Mouse (Mus musculus) forebrain, embryonic 14.5 days (tissue): ENCODE measurements at regions not wholly inside any gene's neighbourhood (a gene's known extent, or its start where the extent isn't known, plus 50 kb on each side); places are given as distances from the start of the nearest gene placed in this dataset.
A peak's percentile ranks its signal among the peaks of the same experiment; 100 is the strongest.

Experiments used
- ATAC-seq: fragments of 200-750 bp; cut with Nextera tagmentation; 2 replicates; pipeline ENCODE4 v1.8.0; 2017; ENCODE audit warnings: mild to moderate bottlenecking, moderate library complexity
- DNase-seq: peaks from one replicate; pipeline ENCODE4 v3.0.0-alpha.2; 2015; ENCODE audit warnings: low spot score
- H3K27ac ChIP-seq: fragments of 300-500 bp; sonication (generic); 2 replicates; pipeline ENCODE4 v1.5.1; 2014; ENCODE audit warnings: low read depth, mild to moderate bottlenecking, control low read depth, low read length, moderate library complexity
- H3K27me3 ChIP-seq: fragments of 300-500 bp; sonication (generic); replicated peaks from 2 replicates; pipeline ENCODE4 v1.6.1; 2014; ENCODE audit warnings: low read length, control low read depth, mixed read lengths; ENCODE audit not compliant: control insufficient read depth, insufficient read depth
- H3K36me3 ChIP-seq: fragments of 300-500 bp; sonication (generic); 2 replicates; pipeline ENCODE4 v1.6.1; 2014; ENCODE audit warnings: low read length, control low read depth; ENCODE audit not compliant: control insufficient read depth, insufficient read depth
- H3K4me1 ChIP-seq: fragments of 300-500 bp; sonication (generic); 2 replicates; pipeline ENCODE4 v1.6.1; 2014; ENCODE audit warnings: antibody characterized with exemption, low read length, control low read depth; ENCODE audit not compliant: control insufficient read depth, insufficient read depth
- H3K4me2 ChIP-seq: fragments of 300-500 bp; sonication (generic); 2 replicates; pipeline ENCODE4 v1.6.1; 2014; ENCODE audit warnings: mild to moderate bottlenecking, control low read depth, low read length
- H3K4me3 ChIP-seq: fragments of 300-500 bp; sonication (generic); 2 replicates; pipeline ENCODE4 v1.5.1; 2014; ENCODE audit warnings: low read depth, low read length, control low read depth
- H3K9ac ChIP-seq: fragments of 300-500 bp; sonication (generic); 2 replicates; pipeline ENCODE4 v1.6.1; 2014; ENCODE audit warnings: mild to moderate bottlenecking, low read length, control low read depth, moderate library complexity
- H3K9me3 ChIP-seq: fragments of 300-500 bp; sonication (generic); replicated peaks from 2 replicates; pipeline ENCODE4 v1.6.1; 2016; ENCODE audit warnings: low read length, control low read depth, mixed read lengths; ENCODE audit not compliant: control insufficient read depth
- WGBS: fragments of 180-500 bp; shearing (Covaris S2); extraction: QIAGEN DNeasy Blood & Tissue Kit; methylation state at CpG from one replicate; pipeline ENCODE4 v1.1.7; 2014; 5-methylcytosine and 5-hydroxymethylcytosine counted together

GRCm38 (mm10) chr1:155006099-155006498, 93.3 kb downstream of the Ier5 start:
- DNase-seq: no peak
- Histone ChIP-seq H3K4me3 (no peak overlapping the region), H3K4me1 (no peaks in the 10 kb centered on the region), H3K4me2 (no peak overlapping the region), H3K27ac (no peak overlapping the region), H3K27me3 (no peaks in the 10 kb centered on the region), H3K9me3 (no peaks in the 10 kb centered on the region), H3K36me3 (no peaks in the 10 kb centered on the region), H3K9ac (no peak overlapping the region)
- ATAC-seq: no peak
- WGBS: 89% methylated on average over 10 of the region's 10 CpGs

GRCm38 (mm10) chr1:155000301-155000700, 99.1 kb downstream of the Ier5 start:
- DNase-seq (no peak), ATAC-seq (no peak)

GRCm38 (mm10) chr1:154999501-155000131, 99.8 kb downstream of the Ier5 start:
- 65% methylated on average over 9 of the region's 9 CpGs for WGBS
- H3K9me3 ChIP-seq: no peaks in the 10 kb centered on the region
- H3K27ac ChIP-seq: peak overlapping the region; percentile 60
- H3K27me3 ChIP-seq: no peaks in the 10 kb centered on the region
- ATAC-seq: peak; percentile 85
- peak; percentile 73 for DNase-seq
- no peak overlapping the region for H3K4me3 ChIP-seq
- no peak overlapping the region for H3K4me2 ChIP-seq
- no peaks in the 10 kb centered on the region; the same call in 1 of the 2 replicates for H3K4me1 ChIP-seq
- no peaks in the 10 kb centered on the region for H3K36me3 ChIP-seq
- H3K9ac ChIP-seq: no peak overlapping the region

More at GRCm38 (mm10) chr1:155000301-155000700, 99.1 kb downstream of the Ier5 start:
- H3K9ac ChIP-seq: no peak overlapping the region
- H3K9me3 ChIP-seq: no peaks in the 10 kb centered on the region
- no peak overlapping the region for H3K4me3 ChIP-seq
- no peaks in the 10 kb centered on the region for H3K27me3 ChIP-seq
- peak overlapping the region; percentile 60; the same call in 1 of the 2 replicates for H3K27ac ChIP-seq
- H3K36me3 ChIP-seq: no peaks in the 10 kb centered on the region
- H3K4me2 ChIP-seq: no peak overlapping the region
- no peaks in the 10 kb centered on the region; the same call in 1 of the 2 replicates for H3K4me1 ChIP-seq

GRCm38 (mm10) chr1:154995778-154996390, 103.6 kb downstream of the Ier5 start:
- H3K36me3 ChIP-seq: no peaks in the 10 kb centered on the region
- no peak overlapping the region for H3K4me2 ChIP-seq
- H3K4me1 ChIP-seq: no peaks in the 10 kb centered on the region; the same call in 1 of the 2 replicates
- H3K4me3 ChIP-seq: no peak overlapping the region
- H3K9ac ChIP-seq: peak overlapping the region; percentile 5; the same call in 1 of the 2 replicates
- H3K27me3 ChIP-seq: no peaks in the 10 kb centered on the region
- ATAC-seq (no peak), DNase-seq (no peak)
- WGBS: 64% methylated on average over 9 of the region's 9 CpGs
- no peaks in the 10 kb centered on the region for H3K9me3 ChIP-seq
- H3K27ac ChIP-seq: 0 out of 2 replicates have a peak overlapping the region, but pooled peaks have one; percentile 5

GRCm38 (mm10) chr1:154993927-154994856, 105.2 kb downstream of the Ier5 start:
- WGBS: 70% methylated on average over 21 of the region's 21 CpGs

GRCm38 (mm10) chr1:154983325-154983724, 99.0 kb upstream of the Cacna1e start:
- ATAC-seq (no peak), DNase-seq (no peak)
- Histone ChIP-seq H3K27me3 (no peaks in the 10 kb centered on the region), H3K9me3 (no peaks in the 10 kb centered on the region), H3K9ac (no peak overlapping the region), H3K4me2 (no peak overlapping the region), H3K36me3 (no peaks in the 10 kb centered on the region), H3K27ac (no peak overlapping the region), H3K4me1 (no peaks in the 10 kb centered on the region), H3K4me3 (no peak overlapping the region)
- WGBS: 89% methylated on average over 7 of the region's 7 CpGs

More at GRCm38 (mm10) chr1:154993927-154994856, 105.2 kb downstream of the Ier5 start:
- 0 out of 2 replicates have a peak overlapping the region, but pooled peaks have one; percentile 4 for H3K27ac ChIP-seq
- H3K36me3 ChIP-seq: no peaks in the 10 kb centered on the region
- no peaks in the 10 kb centered on the region for H3K27me3 ChIP-seq
- no peaks in the 10 kb centered on the region for H3K9me3 ChIP-seq
- ATAC-seq (peak; percentile 57), DNase-seq (peak; percentile 71)
- no peak overlapping the region for H3K9ac ChIP-seq
- H3K4me3 ChIP-seq: no peak overlapping the region
- H3K4me2 ChIP-seq: no peak overlapping the region
- H3K4me1 ChIP-seq: no peaks in the 10 kb centered on the region; the same call in 1 of the 2 replicates

- H3K4me3 ChIP-seq: no peak overlapping the region
- H3K4me1 ChIP-seq: no peaks in the 10 kb centered on the region
- DNase-seq: no peak
- no peak overlapping the region for H3K27ac ChIP-seq
- H3K4me2 ChIP-seq: no peak overlapping the region
- ATAC-seq: no peak
- WGBS: 93% methylated on average over 9 of the region's 9 CpGs
- H3K9ac ChIP-seq: no peak overlapping the region
- no peaks in the 10 kb centered on the region for H3K27me3 ChIP-seq
- no peaks in the 10 kb centered on the region for H3K9me3 ChIP-seq
- no peaks in the 10 kb centered on the region for H3K36me3 ChIP-seq
Measured at GRCm38 (mm10) chr1:154982836-154983235, 98.5 kb upstream of the Cacna1e start.

- WGBS: 78% methylated on average over 8 of the region's 8 CpGs
- Histone ChIP-seq H3K9ac (no peak overlapping the region), H3K27me3 (no peaks in the 10 kb centered on the region), H3K4me1 (no peaks in the 10 kb centered on the region), H3K4me3 (no peak overlapping the region), H3K36me3 (no peaks in the 10 kb centered on the region), H3K4me2 (no peak overlapping the region), H3K9me3 (no peaks in the 10 kb centered on the region), H3K27ac (no peak overlapping the region)
- ATAC-seq: no peak
- DNase-seq: peak; percentile 32
Measured at GRCm38 (mm10) chr1:154981687-154982086, 97.4 kb upstream of the Cacna1e start.
